Mouse (Mus musculus) liver, postnatal 0 days (tissue): ENCODE data around the gene Snx22.

ENCODE experiments used
- CTCF ChIP-seq: sonication (generic); IDR thresholded peaks from 2 replicates; pipeline ENCODE4 v1.5.1; 2016; ENCODE audit warnings: antibody characterized with exemption, low read depth
- EP300 ChIP-seq: IDR thresholded peaks from 2 replicates; pipeline ENCODE4 v1.6.1; 2016; ENCODE audit warnings: antibody characterized with exemption, low read depth, mild to moderate bottlenecking

- TF ChIP-seq CTCF: no peak
- TF ChIP-seq EP300: no peak
These were observed 14.7 kb upstream of the Snx22 start for GRCm38 (mm10) chr9:66084171-66084570.
